In the genomic region with DNA sequence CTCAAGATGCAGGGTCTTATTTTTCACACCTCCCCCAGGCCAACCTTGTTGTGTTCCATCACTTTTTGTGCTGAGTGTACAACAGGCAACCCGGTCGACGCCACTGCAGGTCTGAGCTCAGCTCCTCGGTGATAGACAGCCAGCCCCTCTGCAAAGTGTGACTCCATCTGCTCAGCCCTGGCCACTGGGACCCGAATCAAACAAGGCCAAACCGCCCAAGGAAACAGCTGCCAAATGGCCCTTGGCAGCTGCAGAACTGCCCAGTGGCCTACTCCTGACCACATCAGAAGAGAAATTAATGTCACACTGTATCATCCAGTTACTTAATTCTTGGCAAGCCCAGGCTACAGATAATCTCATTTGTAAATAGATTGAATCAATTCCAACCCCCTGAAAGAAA, we compare ENCODE assay signal across 8 mouse cellular contexts.
A peak's percentile ranks its signal among the peaks of the same experiment; 100 is the strongest.
DNase-seq lines count a peak whose midpoint lies in the region; ATAC-seq lines count a peak whose summit lies in the region.

No protein-coding gene starts in this region.

- H3K9me3 ChIP-seq in kidney, embryonic 16.5 days (ENCODE audit: low read length) = no peaks in the 10 kb centered on the region
- H3K9me3 ChIP-seq in embryonic facial prominence, embryonic 15.5 days (replicated peaks) = no peaks in the 10 kb centered on the region
- H3K9me3 ChIP-seq in lung, embryonic 15.5 days = no peaks in the 10 kb centered on the region

- no peak overlapping the region for H3K4me2 ChIP-seq in kidney, embryonic 16.5 days (replicated peaks; ENCODE audit: low read depth, low read length)
- no peak overlapping the region for H3K4me2 ChIP-seq in embryonic facial prominence, embryonic 15.5 days (replicated peaks)
- no peak overlapping the region for H3K4me2 ChIP-seq in lung, embryonic 15.5 days

- peak; percentile 58 for DNase-seq in kidney, postnatal 14 days
- DNase-seq in retina, embryonic 14.5 days (ENCODE audit: low spot score) = peak; percentile 17
- DNase-seq in frontal cortex, postnatal 10 days (ENCODE audit: low spot score in 2 of 2) = no peak
- DNase-seq in heart, adult 8-10 months (ENCODE audit: low spot score) = no peak
- no peak for DNase-seq in kidney, adult 11 months

- 39% methylated on average over 6 of the region's 6 CpGs for WGBS in kidney, embryonic 16.5 days
- 63% methylated on average over 6 of the region's 6 CpGs for WGBS in embryonic facial prominence, embryonic 15.5 days
- WGBS in lung, embryonic 15.5 days = 47% methylated on average over 6 of the region's 6 CpGs

- H3K4me1 ChIP-seq in kidney, embryonic 16.5 days (ENCODE audit: insufficient read depth, low read length) = peaks cover 8% of the 10 kb centered on the region; the same call in 1 of the 2 replicates
- peaks cover 11% of the 10 kb centered on the region; the same call in 1 of the 2 replicates for H3K4me1 ChIP-seq in embryonic facial prominence, embryonic 15.5 days
- 0 out of 2 replicates have a peak, but pooled peaks cover 7% of the 10 kb centered on the region for H3K4me1 ChIP-seq in lung, embryonic 15.5 days

- no peaks in the 10 kb centered on the region for H3K27me3 ChIP-seq in kidney, embryonic 16.5 days (ENCODE audit: insufficient read depth, low read length)
- H3K27me3 ChIP-seq in embryonic facial prominence, embryonic 15.5 days = no peaks in the 10 kb centered on the region
- no peaks in the 10 kb centered on the region for H3K27me3 ChIP-seq in lung, embryonic 15.5 days

- H3K4me3 ChIP-seq in kidney, embryonic 16.5 days (ENCODE audit: low read length) = no peak overlapping the region
- H3K4me3 ChIP-seq in embryonic facial prominence, embryonic 15.5 days (replicated peaks) = no peak overlapping the region
- H3K4me3 ChIP-seq in lung, embryonic 15.5 days = no peak overlapping the region

- ATAC-seq in kidney, embryonic 16.5 days (ENCODE audit: low FRiP score, low TSS enrichment) = no peak
- ATAC-seq in embryonic facial prominence, embryonic 15.5 days (ENCODE audit: insufficient number of reproducible peaks, low FRiP score, low TSS enrichment, low read depth) = peak; percentile 43
- peak; percentile 95 for ATAC-seq in lung, embryonic 15.5 days (ENCODE audit: borderline replicate concordance, extremely low read depth, low FRiP score, low TSS enrichment)

- no peaks in the 10 kb centered on the region for H3K36me3 ChIP-seq in kidney, embryonic 16.5 days (ENCODE audit: insufficient read depth, low read length)
- H3K36me3 ChIP-seq in embryonic facial prominence, embryonic 15.5 days = no peaks in the 10 kb centered on the region
- no peaks in the 10 kb centered on the region for H3K36me3 ChIP-seq in lung, embryonic 15.5 days

- H3K9ac ChIP-seq in kidney, embryonic 16.5 days (replicated peaks; ENCODE audit: low read length) = no peak overlapping the region
- H3K9ac ChIP-seq in embryonic facial prominence, embryonic 15.5 days = no peak overlapping the region
- no peak overlapping the region for H3K9ac ChIP-seq in lung, embryonic 15.5 days

- no peak overlapping the region for H3K27ac ChIP-seq in kidney, embryonic 16.5 days (ENCODE audit: low read length)
- no peak overlapping the region for H3K27ac ChIP-seq in embryonic facial prominence, embryonic 15.5 days (replicated peaks)
- no peak overlapping the region for H3K27ac ChIP-seq in lung, embryonic 15.5 days

Comparison
In these comparisons a context has a peak if more than half of its experiments do, and no peak if none do; other contexts are left out.
1. DNase-seq: peak in kidney, postnatal 14 days (single experiment) and retina, embryonic 14.5 days (single experiment); none in frontal cortex, postnatal 10 days (0 of 2), heart, adult 8-10 months (single experiment) and kidney, adult 11 months (single experiment).